Mouse (Mus musculus) spleen, postnatal 0 days (tissue): ENCODE measurements around the gene Gm49318. TPM values are rescaled to one million over a fixed set of nuclear protein-coding genes. Genes with fewer than 3 reads are reported as not detected.

Experiments
- polyA plus RNA-seq: library from polyadenylated mRNA; unstranded; fragments of >200 nt; fragmentation: Nextera tagmentation; extraction: Ambion mirVana; gene quantifications from 2 replicates; pipeline ENCODE4 v1.2.1, GENCODE M21; 2015

Gene Gm49318
- not detected in 2 replicates for polyA plus RNA-seq

GRCm38 (mm10) chr9:22070791-22071573, at the start of gene Gm49318, which contains the start of gene Zfp653:
Gm49318 (minus strand) TSS chr9:22071259.
Zfp653 (minus strand) TSS chr9:22071376.

DNA sequence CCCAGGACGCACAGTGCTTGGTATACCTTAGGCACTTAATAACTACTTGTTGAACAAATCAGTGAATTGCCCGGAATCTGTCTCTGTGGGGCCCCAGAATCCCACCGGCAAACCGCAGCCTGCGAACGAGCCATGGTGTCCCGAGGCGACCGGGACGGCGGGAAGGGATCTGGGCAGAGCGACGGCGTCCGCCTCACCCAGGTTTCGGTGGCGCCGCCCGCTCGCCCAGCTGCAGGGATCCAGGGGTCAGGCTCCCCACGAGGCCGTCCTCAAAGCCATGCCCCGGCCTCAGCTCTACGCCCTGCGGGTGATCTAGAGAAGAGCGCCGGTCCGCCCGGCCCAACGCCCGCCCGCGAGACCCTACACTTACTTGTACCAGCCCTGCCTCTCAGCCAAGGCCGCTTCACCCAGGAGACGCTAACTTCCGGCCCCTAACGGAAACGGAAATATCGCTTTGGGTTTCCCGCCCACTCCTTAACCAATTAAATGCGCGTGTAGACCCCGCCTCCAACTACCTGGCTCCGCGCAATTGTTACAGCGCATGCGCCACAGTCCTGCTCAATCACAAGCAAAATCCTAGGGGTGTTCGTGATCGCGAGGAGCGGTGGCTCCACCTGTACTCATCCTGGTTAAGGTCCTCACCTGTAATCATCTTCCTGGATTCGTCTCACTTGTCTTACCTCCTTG, 45.8 kb upstream of the Gm49318 start, which contains the start of gene Elof1:
Elof1 (minus strand) TSS at position 433 of the 687 bp plus-strand sequence.

GRCm38 (mm10) chr9:22098993-22099696, 28.1 kb upstream of the Gm49318 start, which contains the start of gene Cnn1:
Cnn1 (plus strand) TSS chr9:22099216.

DNA sequence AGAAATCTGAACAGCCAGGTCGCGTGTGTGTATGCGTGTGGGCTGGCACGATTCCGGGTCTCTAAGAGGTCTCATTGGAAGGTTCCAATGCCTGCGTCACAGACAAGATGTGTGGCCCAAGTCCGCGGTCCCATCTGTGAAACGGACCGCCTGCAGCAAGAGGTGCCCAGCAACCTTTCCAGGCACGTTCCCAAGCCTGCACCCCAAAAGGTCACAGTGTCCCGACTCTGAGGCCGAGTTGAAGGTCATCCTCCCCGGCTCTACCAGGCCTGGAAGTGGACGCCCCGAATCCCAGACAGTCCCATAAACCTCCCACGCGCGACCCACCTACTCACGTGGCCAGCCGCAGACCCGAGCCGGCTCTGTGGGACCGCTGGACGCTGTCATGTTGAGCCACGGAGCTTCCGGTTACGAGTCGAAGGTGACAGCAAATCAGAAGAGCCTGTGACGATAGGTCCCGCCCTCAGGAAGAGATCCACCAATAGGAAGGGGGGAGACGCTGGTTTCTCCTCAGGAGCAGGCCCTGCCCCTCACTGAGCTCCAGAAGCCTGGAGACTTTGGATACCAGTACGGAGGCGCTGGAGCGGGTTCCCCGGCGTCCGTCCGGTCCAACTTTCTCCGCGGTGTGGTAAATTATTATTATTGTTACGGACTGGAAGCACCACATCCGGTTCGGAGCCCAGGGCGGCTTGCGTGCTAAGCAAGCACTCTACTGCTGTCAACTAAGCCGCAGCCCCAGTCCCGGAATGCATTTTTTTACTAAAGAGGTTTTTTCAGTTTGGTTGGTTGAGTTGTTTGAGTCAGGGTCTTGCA, 14.2 kb upstream of the Gm49318 start, which contains the start of gene Ecsit:
Ecsit (minus strand) TSS at position 417 of the 813 bp plus-strand sequence.

GRCm38 (mm10) chr9:22051958-22052254, 19.2 kb downstream of the Gm49318 start, which contains the start of gene Elavl3:
Elavl3 (minus strand) TSS chr9:22052023.

DNA sequence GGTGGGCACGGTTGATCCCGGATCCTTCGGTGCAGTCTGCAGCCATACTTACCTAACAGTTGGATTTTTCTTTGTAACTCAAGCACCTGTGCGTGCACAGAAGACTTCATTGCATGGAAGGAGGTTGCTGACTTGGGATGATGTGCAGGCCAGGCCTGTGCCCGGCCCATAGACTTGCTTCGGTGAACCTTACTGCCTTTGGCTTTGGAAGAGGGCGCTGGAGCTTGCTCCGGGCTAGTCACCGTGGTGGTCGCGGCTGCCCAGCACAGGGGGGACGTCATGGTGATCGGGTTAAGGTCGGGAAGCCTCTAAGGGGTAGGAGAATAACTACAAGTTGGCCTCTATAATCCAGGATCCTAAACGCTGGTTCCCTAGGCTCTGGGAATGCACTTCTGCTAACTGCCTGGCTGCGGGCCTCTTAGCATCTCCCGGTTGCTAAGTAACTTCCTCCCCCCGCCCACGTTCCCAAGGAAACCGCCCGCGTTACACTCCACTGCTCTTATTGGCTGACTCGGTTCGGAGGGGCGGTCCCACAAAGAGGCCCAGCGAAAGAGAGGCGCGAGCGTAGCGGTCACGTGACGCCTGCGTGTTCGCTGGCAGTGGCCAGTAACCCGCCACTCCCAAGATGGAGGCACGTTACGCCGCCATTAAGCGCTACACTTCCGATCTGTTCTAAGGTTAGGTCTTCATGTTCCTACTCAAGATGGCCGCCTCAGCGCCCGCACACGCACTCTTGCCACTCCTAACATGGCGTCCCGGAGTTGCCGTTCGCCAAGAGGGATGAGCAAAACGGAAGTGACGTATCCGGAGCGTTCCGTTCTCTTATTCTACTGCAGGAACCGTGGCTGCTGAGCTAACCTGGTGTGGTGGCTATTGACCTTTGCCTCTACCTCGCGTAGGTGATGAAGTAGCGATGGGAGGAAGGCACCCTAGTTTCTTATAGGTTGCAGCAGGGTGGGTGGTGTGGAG, 68.6 kb downstream of the Gm49318 start, which contains the start of the genes Ccdc151 and Prkcsh:
Ccdc151 (minus strand) TSS at position 441 of the 969 bp plus-strand sequence.
Prkcsh (plus strand) TSS at position 613 of the 969 bp plus-strand sequence.

DNA sequence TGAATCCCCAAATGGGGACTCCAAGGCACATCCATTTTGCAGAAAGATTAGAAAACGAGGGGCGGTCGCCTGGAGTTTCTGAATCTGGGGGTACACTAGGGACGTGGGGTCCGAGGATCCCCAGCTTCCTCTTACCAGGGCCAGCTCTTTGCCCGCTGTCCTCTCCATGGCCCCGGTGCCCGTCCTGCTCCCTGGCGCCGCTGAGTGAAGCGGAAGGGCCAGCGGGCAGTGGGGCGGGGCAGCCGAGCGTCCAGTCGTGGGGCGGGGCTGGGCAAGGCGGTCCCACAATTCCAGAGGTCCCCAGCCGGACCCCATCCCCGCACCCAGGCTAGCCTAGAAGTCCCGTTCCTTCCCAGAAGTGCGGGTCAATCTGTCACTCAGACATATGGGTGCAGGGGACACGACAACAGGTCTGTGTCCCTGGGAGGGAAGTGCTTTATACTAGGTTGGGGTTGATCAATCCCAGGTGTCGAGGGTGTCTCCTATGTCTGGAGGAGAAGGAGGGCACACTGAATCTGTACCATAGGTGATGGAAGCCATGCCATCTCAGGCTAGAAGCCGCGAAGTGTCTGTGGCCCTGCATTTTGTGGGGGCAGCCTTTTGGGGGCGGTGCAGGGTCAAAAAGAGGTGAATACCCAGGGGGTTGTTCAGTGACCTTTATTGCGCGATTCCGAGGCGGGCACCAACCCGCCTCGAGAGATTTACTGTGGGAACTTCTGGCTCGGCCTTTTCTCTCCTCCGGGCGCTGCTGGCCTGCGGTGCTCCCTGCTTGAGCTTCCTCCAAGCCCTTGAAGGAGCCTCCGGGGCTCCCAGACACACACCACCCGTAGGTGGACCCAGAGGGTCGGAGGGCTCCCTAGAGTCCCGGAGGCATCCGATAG, 81.6 kb downstream of the Gm49318 start, which contains the start of gene Rgl3:
Rgl3 (minus strand) TSS at position 217 of the 881 bp plus-strand sequence.

Other genes starting within 250 kb of the Gm49318 start
- gene Angptl8, start 235.7 kb downstream of the Gm49318 start, polyA plus RNA-seq: 0.61 and 0.66 TPM in 2 replicates
- 9.2 and 13.3 TPM in 2 replicates for gene Dock6, start 218.6 kb downstream of the Gm49318 start, polyA plus RNA-seq
- gene Rab3d, start 153.1 kb downstream of the Gm49318 start, polyA plus RNA-seq: 11.6 and 16.2 TPM in 2 replicates
- gene Ccdc159, start 143.8 kb downstream of the Gm49318 start, polyA plus RNA-seq: 0.63 and 0.84 TPM in 2 replicates
- 16.7 and 22.4 TPM in 2 replicates for gene Tmem205, start 143.7 kb downstream of the Gm49318 start, polyA plus RNA-seq
- 1.1 and 1.4 TPM in 2 replicates for gene Plppr2, start 134.2 kb downstream of the Gm49318 start, polyA plus RNA-seq
- gene Swsap1, start 115.5 kb downstream of the Gm49318 start, polyA plus RNA-seq: 2.3 and 2.8 TPM in 2 replicates
- 121 and 135 TPM in 2 replicates for gene Epor, start 107.8 kb downstream of the Gm49318 start, polyA plus RNA-seq
- 0.96 and 1.5 TPM in 2 replicates for gene Rgl3, start 81.8 kb downstream of the Gm49318 start, polyA plus RNA-seq
- gene Ccdc151, start 68.6 kb downstream of the Gm49318 start, polyA plus RNA-seq: 0.06 and 0.17 TPM in 2 replicates
- 34.2 and 36.2 TPM in 2 replicates for gene Prkcsh, start 68.5 kb downstream of the Gm49318 start, polyA plus RNA-seq
- gene Elavl3, start 19.2 kb downstream of the Gm49318 start, polyA plus RNA-seq: not detected in 2 replicates
- 5.9 and 6.2 TPM in 2 replicates for gene Zfp653, start 117 bp upstream of the Gm49318 start, polyA plus RNA-seq
- gene Ecsit, start 14.2 kb upstream of the Gm49318 start, polyA plus RNA-seq: 19.5 and 20.0 TPM in 2 replicates
- 9.1 and 14.5 TPM in 2 replicates for gene Cnn1, start 28.0 kb upstream of the Gm49318 start, polyA plus RNA-seq
- gene Elof1, start 45.9 kb upstream of the Gm49318 start, polyA plus RNA-seq: 117 and 126 TPM in 2 replicates
- gene Acp5, start 64.5 kb upstream of the Gm49318 start, polyA plus RNA-seq: 122 and 146 TPM in 2 replicates
- 55.6 and 55.8 TPM in 2 replicates for gene Pigyl, start 85.6 kb upstream of the Gm49318 start, polyA plus RNA-seq
- gene Zfp872, start 116.8 kb upstream of the Gm49318 start, polyA plus RNA-seq: 0.07 TPM in 1 of 2 replicates, not detected in the other
- 9.9 and 12.4 TPM in 2 replicates for gene Zfp809, start 154.5 kb upstream of the Gm49318 start, polyA plus RNA-seq
- gene Zfp599, start 188.6 kb upstream of the Gm49318 start, polyA plus RNA-seq: 1.9 TPM in 2 replicates
- 4.8 and 6.1 TPM in 2 replicates for gene Zfp810, start 236.4 kb upstream of the Gm49318 start, polyA plus RNA-seq